Mouse (Mus musculus): ENCODE data around the gene Miga1. TPM values are rescaled to one million over a fixed set of nuclear protein-coding genes. Genes with fewer than 3 reads are reported as not detected.
A peak's percentile ranks its signal among the peaks of the same experiment; 100 is the strongest.

Miga1 gene
- polyA plus RNA-seq, 1 experiment from 2014 or later, result 21.0 TPM

DNA sequence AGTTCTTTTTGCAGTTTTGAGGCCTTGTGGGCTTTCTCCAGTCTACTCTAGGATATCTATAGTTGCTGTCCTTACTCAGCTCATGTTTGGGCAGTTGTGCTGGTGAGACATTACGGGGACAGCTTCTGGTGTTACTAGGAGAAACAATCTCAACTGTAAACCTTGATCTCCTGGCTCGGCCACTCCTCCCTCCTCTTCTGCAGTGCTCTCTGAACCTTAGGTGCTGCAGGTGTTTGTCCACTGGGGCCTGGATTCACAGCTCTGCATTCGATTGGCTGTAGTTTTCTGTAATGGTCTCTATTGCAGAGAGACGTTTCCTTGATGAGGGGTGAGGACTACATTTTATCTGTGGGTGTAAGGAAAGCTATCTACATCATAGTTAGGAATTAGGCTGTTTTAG lies 12.1 kb upstream of the Miga1 start:
- no peak overlapping the region for H3K4me3 ChIP-seq (ENCODE audit: low read depth, low read length)
- no peak overlapping the region for H3K9ac ChIP-seq (replicated peaks; ENCODE audit: low read depth, low read length)
- H3K27ac ChIP-seq (ENCODE audit: low read length), result no peak overlapping the region
- no peak overlapping the region for H3K4me2 ChIP-seq (replicated peaks; ENCODE audit: low read depth, low read length)
- WGBS, result 73% methylated on average over 4 of the region's 4 CpGs
- H3K9me3 ChIP-seq (ENCODE audit: control insufficient read depth, low read depth, low read length), result no peaks in the 10 kb centered on the region
- no peaks in the 10 kb centered on the region for H3K36me3 ChIP-seq (ENCODE audit: control insufficient read depth, insufficient read depth, low read length)
- peaks cover 14% of the 10 kb centered on the region for H3K4me1 ChIP-seq (ENCODE audit: control insufficient read depth, insufficient read depth, low read length)
- H3K27me3 ChIP-seq (ENCODE audit: control insufficient read depth, insufficient read depth, low read length), result no peaks in the 10 kb centered on the region
- no peak for ATAC-seq (ENCODE audit: insufficient number of reproducible peaks, insufficient read depth, low FRiP score, low read depth)

- Histone ChIP-seq H3K4me1 (ENCODE audit: control insufficient read depth, insufficient read depth, low read length) (peaks cover 15% of the 10 kb centered on the region), H3K27me3 (ENCODE audit: control insufficient read depth, insufficient read depth, low read length) (no peaks in the 10 kb centered on the region), H3K4me2 (replicated peaks; ENCODE audit: low read depth, low read length) (no peak overlapping the region), H3K27ac (ENCODE audit: low read length) (no peak overlapping the region), H3K36me3 (ENCODE audit: control insufficient read depth, insufficient read depth, low read length) (no peaks in the 10 kb centered on the region), H3K9ac (replicated peaks; ENCODE audit: low read depth, low read length) (no peak overlapping the region), H3K9me3 (ENCODE audit: control insufficient read depth, low read depth, low read length) (no peaks in the 10 kb centered on the region), H3K4me3 (ENCODE audit: low read depth, low read length) (no peak overlapping the region)
- ATAC-seq (ENCODE audit: insufficient number of reproducible peaks, insufficient read depth, low FRiP score, low read depth), result no peak
- 68% methylated on average over 5 of the region's 5 CpGs for WGBS
These were observed 10.8 kb upstream of the Miga1 start for GRCm38 (mm10) chr3:152350966-152351365.

DNA sequence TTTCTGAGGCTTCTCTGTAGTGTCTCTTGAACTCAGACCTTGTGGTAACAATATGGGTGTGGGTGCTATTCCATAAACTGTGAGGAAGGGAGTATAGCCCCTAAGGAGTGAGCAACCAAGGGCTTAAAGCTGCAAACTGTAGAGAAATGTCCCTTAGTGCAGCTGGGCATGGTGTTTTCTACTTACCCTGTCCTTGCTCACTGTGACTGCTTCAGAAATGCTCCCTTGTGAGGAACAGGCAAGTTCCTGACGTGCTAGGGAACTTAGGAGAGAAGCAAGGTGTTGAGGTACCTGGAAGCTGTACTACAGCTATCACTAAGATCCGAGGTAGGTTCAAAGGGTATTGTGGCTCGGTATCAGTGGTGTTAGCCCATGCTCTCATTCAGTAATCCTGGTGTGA lies 10.2 kb upstream of the Miga1 start:
- H3K4me3 ChIP-seq (ENCODE audit: low read depth, low read length), result no peak overlapping the region
- 54% methylated on average over 3 of the region's 3 CpGs for WGBS
- no peak overlapping the region for H3K27ac ChIP-seq (ENCODE audit: low read length)
- no peaks in the 10 kb centered on the region for H3K9me3 ChIP-seq (ENCODE audit: control insufficient read depth, low read depth, low read length)
- H3K4me2 ChIP-seq (replicated peaks; ENCODE audit: low read depth, low read length), result no peak overlapping the region
- ATAC-seq (ENCODE audit: insufficient number of reproducible peaks, insufficient read depth, low FRiP score, low read depth), result no peak
- H3K4me1 ChIP-seq (ENCODE audit: control insufficient read depth, insufficient read depth, low read length), result peaks cover 15% of the 10 kb centered on the region
- no peaks in the 10 kb centered on the region for H3K27me3 ChIP-seq (ENCODE audit: control insufficient read depth, insufficient read depth, low read length)
- no peak overlapping the region for H3K9ac ChIP-seq (replicated peaks; ENCODE audit: low read depth, low read length)
- no peaks in the 10 kb centered on the region for H3K36me3 ChIP-seq (ENCODE audit: control insufficient read depth, insufficient read depth, low read length)

DNA sequence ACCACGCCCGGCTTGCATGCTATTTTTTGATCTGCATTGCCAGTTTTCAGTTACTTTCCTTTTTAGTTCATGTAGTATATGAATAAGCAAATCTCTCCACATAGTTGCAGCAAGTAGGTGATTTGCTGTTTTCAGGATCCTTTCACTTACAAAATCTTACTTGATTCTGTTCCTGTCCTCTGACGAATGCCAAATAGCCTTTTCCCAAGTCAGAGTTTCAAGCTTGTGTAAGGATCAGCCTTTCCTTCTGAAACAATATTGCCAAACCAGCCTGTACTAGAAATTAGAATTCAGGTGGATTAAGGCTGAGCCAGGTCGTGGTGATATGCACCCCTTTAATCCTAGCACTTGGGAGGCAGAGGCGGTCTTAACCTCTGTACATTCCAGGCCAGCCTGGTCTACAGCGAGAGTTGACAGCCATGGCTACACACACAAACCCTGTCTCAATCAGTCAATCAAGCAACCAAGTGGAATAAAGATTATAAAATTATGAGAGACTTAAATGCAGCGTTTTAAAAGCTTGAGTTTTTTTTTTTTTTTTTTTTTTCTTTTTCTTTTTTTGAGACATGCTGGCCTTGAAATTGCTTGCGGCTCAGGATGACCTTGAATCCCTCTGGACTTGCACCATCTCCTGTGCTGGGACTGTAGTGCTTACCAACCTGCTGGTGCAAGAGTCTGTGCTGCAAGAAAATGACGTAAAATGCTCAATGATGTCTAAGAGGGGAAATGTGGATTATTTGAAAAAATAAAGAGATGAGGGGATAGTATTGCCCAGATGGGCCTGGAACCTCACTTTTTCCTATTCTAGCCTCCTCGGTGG lies 8.0 kb upstream of the Miga1 start:
- Histone ChIP-seq H3K9ac (replicated peaks; ENCODE audit: low read depth, low read length) (no peak overlapping the region), H3K27ac (ENCODE audit: low read length) (no peak overlapping the region), H3K27me3 (ENCODE audit: control insufficient read depth, insufficient read depth, low read length) (no peaks in the 10 kb centered on the region), H3K4me1 (ENCODE audit: control insufficient read depth, insufficient read depth, low read length) (peaks cover 14% of the 10 kb centered on the region), H3K9me3 (ENCODE audit: control insufficient read depth, low read depth, low read length) (no peaks in the 10 kb centered on the region), H3K36me3 (ENCODE audit: control insufficient read depth, insufficient read depth, low read length) (no peaks in the 10 kb centered on the region), H3K4me2 (replicated peaks; ENCODE audit: low read depth, low read length) (no peak overlapping the region), H3K4me3 (ENCODE audit: low read depth, low read length) (no peak overlapping the region)
- no peak for ATAC-seq (ENCODE audit: insufficient number of reproducible peaks, insufficient read depth, low FRiP score, low read depth)
- WGBS, result 90% methylated on average over 10 of the region's 10 CpGs

GRCm38 (mm10) chr3:152347227-152347626 lies 7.0 kb upstream of the Miga1 start:
- peaks cover 10% of the 10 kb centered on the region for H3K4me1 ChIP-seq (ENCODE audit: control insufficient read depth, insufficient read depth, low read length)
- 37% methylated on average over 3 of the region's 3 CpGs for WGBS
- H3K9me3 ChIP-seq (ENCODE audit: control insufficient read depth, low read depth, low read length), result no peaks in the 10 kb centered on the region
- ATAC-seq (ENCODE audit: insufficient number of reproducible peaks, insufficient read depth, low FRiP score, low read depth), result no peak
- no peaks in the 10 kb centered on the region for H3K36me3 ChIP-seq (ENCODE audit: control insufficient read depth, insufficient read depth, low read length)
- no peak overlapping the region for H3K27ac ChIP-seq (ENCODE audit: low read length)
- H3K27me3 ChIP-seq (ENCODE audit: control insufficient read depth, insufficient read depth, low read length), result no peaks in the 10 kb centered on the region
- H3K4me2 ChIP-seq (replicated peaks; ENCODE audit: low read depth, low read length), result peak overlapping the region; percentile 46
- H3K4me3 ChIP-seq (ENCODE audit: low read depth, low read length), result peak overlapping the region; percentile 68
- H3K9ac ChIP-seq (replicated peaks; ENCODE audit: low read depth, low read length), result peak overlapping the region; percentile 87

DNA sequence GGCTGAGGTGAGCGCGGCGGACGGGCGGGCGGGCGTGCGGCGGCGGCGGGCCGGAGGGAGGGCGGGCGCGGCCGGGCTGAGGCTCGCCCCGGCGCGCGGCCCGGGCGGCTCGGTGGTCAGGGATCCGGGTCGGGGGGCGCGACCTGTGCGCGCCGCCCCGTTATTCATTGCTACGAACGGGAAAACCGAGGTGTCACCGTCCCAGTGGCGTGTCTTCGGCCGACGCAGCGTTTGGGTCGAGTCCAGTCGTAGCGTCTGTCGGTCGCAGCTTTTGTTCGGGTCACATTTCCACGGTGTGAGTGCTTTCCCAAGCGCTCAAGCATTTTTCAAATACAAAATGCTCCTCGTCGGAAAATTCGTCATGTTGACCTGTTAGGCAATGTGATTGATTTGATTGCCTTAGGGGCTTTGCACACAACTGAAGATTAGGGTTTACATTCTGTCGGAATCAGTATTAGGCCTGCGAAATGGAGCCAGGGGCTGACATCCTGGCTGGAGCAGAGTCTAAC lies 6.5 kb upstream of the Miga1 start:
- no peaks in the 10 kb centered on the region for H3K27me3 ChIP-seq (ENCODE audit: control insufficient read depth, insufficient read depth, low read length)
- ATAC-seq (ENCODE audit: insufficient number of reproducible peaks, insufficient read depth, low FRiP score, low read depth), result peak; percentile 70
- H3K27ac ChIP-seq (ENCODE audit: low read length), result peak overlapping the region; percentile 48; the same call in 1 of the 2 replicates
- under 1% methylated on average over 38 of the region's 54 CpGs for WGBS
- H3K9me3 ChIP-seq (ENCODE audit: control insufficient read depth, low read depth, low read length), result no peaks in the 10 kb centered on the region
- peak overlapping the region; percentile 68 for H3K4me3 ChIP-seq (ENCODE audit: low read depth, low read length)
- no peaks in the 10 kb centered on the region for H3K36me3 ChIP-seq (ENCODE audit: control insufficient read depth, insufficient read depth, low read length)
- H3K4me2 ChIP-seq (replicated peaks; ENCODE audit: low read depth, low read length), result peak overlapping the region; percentile 46
- H3K9ac ChIP-seq (replicated peaks; ENCODE audit: low read depth, low read length), result peak overlapping the region; percentile 87
- H3K4me1 ChIP-seq (ENCODE audit: control insufficient read depth, insufficient read depth, low read length), result peaks cover 10% of the 10 kb centered on the region

DNA sequence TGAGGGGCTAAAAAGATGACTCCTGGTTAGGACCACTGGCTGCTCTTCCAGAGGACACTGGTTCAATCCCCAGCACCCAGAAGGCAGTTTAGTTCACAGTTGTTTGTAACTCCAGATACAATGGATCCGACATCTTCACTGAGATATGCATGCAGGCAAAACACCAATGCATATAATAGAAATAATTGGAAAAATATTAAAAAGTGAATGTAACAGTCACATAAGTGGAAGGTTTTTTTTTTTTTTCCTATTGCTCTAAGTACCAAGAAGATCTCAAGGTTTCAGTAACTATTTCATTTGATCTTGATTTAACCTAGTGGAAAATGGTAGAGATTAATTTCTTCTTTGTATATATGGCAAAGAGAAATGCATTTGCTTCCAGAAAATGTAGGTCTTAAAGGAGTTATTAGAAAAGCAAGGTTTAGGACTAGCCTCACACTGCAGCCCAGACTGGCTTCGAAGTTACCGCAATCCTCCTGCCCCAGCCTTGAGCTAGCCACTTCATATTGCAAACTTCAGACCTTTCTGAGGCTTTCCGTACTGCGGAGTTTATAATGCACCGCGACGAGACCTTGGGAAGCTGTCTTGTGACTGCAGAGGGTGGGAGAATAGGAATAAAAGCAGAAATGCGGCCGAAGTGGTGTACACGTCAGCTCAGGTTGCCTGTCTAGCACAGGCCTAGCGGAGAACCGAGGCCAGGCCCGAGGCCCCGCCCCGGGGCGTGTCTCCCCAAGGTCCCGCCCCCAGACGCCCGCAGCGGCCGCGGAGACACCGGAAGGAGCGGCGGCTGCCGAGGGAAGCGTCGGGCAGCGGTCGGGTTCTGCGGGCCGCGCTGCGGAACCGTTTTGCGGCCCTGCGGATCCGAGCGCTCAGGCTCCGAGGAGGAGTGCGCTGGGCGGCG lies 5.8 kb upstream of the Miga1 start, which contains the start of gene Usp33:
Gene Usp33, plus strand, starts transcription at position 747 of the 901 bp plus-strand sequence.
- Histone ChIP-seq H3K4me2 (replicated peaks; ENCODE audit: low read depth, low read length) (peak within 1 kb of the TSS; percentile 46), H3K4me3 (ENCODE audit: low read depth, low read length) (peak within 1 kb of the TSS; percentile 68), H3K27me3 (ENCODE audit: control insufficient read depth, insufficient read depth, low read length) (no peaks in the 10 kb centered on the region), H3K4me1 (ENCODE audit: control insufficient read depth, insufficient read depth, low read length) (peaks cover 10% of the 10 kb centered on the region), H3K27ac (ENCODE audit: low read length) (peak within 1 kb of the TSS; percentile 74; the same call in 1 of the 2 replicates), H3K9me3 (ENCODE audit: control insufficient read depth, low read depth, low read length) (no peaks in the 10 kb centered on the region), H3K9ac (replicated peaks; ENCODE audit: low read depth, low read length) (peak within 1 kb of the TSS; percentile 87), H3K36me3 (ENCODE audit: control insufficient read depth, insufficient read depth, low read length) (no peaks in the 10 kb centered on the region)
- 6% methylated on average over 43 of the region's 44 CpGs for WGBS
- ATAC-seq (ENCODE audit: insufficient number of reproducible peaks, insufficient read depth, low FRiP score, low read depth), result peak; percentile 95

DNA sequence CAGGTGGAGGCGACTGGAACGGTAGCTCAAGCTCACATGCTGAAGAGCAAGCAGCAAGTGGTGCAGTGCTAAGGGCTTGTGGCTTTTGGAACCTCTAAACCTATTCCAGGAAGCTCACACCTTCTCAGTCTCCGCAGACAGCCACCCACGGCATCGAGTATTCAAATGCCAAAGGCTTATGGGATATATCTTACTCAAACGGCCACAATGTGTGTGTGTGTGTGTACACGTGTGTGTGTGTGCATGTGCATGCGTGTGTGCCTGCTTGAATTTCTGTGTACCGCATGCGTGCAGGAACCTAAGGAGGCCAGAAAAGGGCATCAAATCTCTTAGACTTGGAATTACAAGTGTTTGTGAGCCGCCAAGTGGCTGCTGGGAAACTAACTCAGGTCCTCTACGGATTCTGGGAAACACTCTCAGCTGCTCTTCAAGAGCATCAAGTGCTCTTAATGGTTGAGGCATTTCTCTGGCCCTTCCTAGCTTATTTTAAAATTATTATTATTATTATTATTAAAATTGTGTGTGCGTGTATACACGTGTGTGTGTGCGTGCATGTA lies 2.8 kb upstream of the Miga1 start:
- H3K4me2 ChIP-seq (replicated peaks; ENCODE audit: low read depth, low read length), result no peak overlapping the region
- no peaks in the 10 kb centered on the region for H3K36me3 ChIP-seq (ENCODE audit: control insufficient read depth, insufficient read depth, low read length)
- no peaks in the 10 kb centered on the region for H3K27me3 ChIP-seq (ENCODE audit: control insufficient read depth, insufficient read depth, low read length)
- H3K27ac ChIP-seq (ENCODE audit: low read length), result no peak overlapping the region
- H3K4me1 ChIP-seq (ENCODE audit: control insufficient read depth, insufficient read depth, low read length), result peaks cover 8% of the 10 kb centered on the region
- ATAC-seq (ENCODE audit: insufficient number of reproducible peaks, insufficient read depth, low FRiP score, low read depth), result no peak
- WGBS, result 87% methylated on average over 15 of the region's 15 CpGs
- H3K9ac ChIP-seq (replicated peaks; ENCODE audit: low read depth, low read length), result no peak overlapping the region
- no peaks in the 10 kb centered on the region for H3K9me3 ChIP-seq (ENCODE audit: control insufficient read depth, low read depth, low read length)
- H3K4me3 ChIP-seq (ENCODE audit: low read depth, low read length), result no peak overlapping the region

All from stomach, embryonic 14.5 days (tissue).